Mouse (Mus musculus): ENCODE measurements around the gene Slc35e3.
"Not testable (repeated sequence)": the region's sequence is repeated elsewhere in the genome, so short reads cannot be mapped to it uniquely, and the experiment has no call there.

Gene Slc35e3

DNA sequence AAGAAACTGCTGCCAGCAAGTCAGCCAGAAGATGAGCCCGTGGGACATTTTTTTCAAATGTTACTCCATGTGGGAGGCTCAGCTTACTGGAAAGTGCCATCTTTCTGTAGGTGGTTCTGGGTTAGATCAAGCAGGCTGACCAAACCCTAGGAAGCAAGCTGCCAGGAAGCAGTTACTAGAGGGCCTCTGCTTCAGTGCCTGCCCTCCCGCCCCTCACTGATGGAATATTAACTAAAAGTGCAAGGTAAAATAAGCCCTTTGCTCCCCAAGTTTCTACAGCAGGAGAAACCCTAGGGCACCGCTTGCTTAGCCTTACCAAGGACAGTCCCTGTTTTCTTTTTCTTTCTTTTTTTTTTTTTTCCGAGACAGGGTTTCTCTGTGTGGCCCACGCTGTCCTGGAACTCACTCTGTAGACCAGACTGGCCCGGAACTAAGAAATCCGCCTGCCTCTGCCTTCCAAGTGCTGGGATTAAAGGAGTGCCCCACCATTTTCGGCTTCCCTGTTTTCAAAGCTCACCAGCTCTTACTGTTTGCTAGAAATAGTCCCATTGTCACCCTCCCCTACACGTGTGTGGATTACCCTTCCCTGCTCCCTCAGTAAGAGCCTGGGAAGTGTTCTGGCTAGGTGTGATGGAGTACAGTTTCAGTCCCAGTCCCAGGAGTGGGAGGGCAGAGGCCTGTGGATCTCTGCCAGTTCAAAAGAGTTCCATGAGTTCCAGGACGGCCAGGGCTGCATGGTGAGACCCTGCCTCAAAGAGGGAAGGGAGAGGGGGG, 2.3 kb upstream of the Slc35e3 start:
- DNase-seq, result peak; percentile 72 to 82

DNA sequence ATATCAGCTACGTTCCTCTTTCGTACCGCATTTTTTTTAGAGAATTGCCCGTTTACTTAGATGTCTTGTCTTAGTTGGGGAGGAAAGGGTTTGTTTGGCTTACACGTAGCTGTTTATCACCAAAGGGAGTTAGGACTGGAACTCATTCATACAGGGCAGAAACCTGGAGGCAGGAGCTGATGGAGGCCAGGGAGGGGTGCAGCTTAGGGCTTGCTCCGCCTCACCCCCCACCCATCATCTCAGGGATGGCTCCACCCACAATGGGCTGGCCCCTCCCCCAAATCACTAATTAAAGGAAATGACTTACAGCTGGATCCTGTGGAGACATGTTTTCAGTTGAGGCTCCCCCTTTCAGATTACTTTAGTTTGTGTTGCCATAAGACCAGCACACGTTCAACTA, 1.5 kb upstream of the Slc35e3 start:
- no peak for DNase-seq

DNA sequence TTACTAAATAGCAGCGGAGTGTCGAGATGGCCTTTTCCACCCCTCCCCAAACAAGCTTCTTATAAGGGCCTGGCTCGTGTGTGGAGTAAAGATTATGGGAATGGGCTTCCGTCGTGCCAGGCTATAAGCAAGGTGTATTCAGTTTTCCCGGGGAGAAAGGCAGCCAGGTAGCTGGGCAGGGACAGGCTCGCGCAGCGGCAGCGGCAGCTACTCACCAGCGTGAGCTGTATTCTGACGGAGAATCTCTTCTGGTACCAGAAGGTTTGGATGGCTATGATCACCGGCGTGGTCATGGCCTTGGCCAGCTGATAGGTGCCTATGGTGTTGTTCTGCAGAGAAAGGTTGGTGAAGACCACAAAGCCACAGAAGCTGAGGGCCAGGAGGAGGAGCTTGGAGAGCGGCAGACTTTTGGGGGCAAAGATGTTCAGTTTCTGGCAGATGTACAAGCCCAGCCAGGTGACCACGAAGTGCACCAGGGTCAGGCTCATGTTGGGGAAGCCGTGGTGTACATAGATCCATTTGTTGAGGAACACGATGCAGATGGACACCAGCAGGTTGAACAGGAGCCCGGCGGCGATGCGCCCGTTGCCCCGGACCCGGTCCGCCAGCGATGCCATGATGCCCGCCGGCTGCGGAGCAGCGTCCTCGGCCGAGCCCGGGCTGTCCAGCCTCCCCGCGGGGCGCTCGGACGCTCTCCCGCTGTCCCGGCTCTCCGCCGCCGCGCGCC, 432 bp downstream of the Slc35e3 start:
- not testable (repeated sequence) for DNase-seq

DNA sequence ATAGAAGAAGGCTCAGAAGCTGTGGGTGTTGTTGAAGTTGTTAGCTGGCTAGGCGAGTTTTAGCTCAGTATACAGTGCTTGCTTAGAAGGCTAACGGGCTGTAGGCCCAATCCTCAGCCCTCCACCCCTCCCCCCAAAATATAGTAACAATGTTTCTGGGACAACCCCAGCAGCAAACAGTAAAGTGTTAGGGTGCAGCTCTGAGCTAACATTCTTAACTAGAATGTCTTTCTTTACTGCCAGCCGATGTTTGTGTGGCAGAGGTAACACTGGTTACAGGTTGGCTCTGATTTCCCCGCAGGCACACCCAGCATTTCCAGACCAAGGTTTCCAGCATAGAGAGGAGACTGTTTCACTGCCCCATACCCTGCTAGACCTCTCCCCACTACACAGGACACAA, 2.2 kb downstream of the Slc35e3 start:
- no peak for DNase-seq

DNA sequence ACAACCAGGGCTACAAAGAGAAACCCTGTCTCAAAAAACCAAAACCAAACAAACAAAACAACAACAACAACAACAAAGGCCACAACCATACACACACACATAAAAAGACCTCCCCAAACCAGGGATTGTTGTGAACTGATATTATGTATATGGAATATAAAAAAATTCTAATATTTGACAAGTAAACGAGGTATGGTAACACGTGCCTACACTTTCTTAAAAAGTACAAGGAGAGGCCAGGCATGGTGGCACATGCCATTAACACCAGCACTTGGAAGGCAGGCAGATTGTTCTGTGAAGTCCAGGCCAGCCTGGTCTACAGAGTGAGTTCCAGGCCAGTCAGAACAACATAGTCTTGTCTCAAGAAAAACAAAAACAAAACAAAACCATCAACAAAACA, 3.0 kb downstream of the Slc35e3 start:
- no peak for DNase-seq

DNA sequence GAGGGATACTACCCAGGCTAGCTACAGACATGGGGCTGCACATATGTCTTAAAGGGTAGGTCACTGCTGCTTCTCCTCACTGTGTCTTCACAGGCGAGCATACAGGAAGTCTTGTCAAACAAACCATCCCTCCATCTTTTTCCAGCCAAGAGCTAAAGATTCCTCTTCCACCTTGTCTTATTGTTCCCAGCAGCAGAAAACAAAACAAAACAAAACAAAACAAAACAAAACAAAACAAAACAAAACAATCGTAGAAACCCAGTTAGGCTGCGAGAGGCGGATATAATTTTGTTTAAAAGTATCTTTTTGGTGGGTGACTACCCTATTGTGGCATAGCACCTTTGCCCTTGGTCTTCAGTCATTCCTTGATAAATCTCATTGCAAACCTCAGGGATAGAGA, 3.5 kb downstream of the Slc35e3 start:
- DNase-seq, result no peak

DNA sequence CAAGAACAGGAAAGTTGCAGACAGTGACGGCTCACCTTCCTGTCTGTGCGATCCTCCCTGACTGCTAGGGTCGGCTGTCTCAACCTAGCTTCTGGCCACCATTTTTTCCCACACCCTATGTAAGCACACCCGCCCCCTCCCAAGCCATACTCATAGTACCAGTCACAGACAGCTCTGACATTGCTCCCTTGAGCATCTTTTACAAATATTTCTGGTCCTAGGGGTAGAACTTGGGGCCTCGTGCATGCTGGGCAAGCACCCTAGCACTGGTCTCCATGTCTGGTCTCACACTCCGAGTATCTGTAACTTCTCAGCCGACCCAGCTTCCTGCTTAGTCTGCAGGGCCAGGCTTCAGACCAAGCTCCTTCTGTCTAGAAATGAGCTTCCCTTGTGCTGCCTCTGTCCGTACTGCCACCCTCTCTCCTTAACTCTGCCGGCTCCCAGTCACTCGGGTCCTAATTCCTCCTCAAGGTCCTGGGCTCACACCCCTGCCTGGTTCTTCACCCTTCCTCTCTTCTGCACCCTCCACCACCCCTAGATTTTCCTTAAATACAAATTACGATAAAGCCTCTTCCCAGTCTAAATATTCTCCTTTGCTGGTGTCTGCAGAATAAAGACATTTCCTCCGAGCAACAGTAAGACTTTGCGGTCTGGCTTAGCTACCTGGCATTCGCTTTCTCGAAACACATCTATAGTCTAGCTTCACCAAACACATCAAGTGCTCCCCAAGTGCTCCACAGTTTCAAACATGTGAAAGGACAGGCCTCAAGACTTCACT, 4.3 kb downstream of the Slc35e3 start:
- DNase-seq, result no peak

DNA sequence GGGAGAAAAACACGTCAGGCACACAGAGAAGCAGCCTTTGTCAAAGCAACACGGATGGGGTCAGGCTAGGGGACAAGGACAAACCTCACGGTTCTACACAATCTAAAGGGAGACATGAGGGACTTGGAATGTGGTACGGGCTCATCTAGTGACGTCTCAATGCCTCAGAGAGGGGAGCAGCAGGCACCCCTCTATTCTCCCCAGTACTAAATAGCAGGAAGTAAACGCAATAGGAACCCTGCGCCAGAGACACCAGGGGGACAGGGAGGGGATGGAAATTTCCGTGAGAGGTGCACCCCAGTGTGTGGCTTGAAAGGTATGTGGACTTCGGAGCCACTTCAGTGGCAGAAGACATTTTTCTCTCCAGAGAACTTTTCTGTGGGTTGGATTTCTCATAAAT, 5.2 kb downstream of the Slc35e3 start:
- no peak for DNase-seq

DNA sequence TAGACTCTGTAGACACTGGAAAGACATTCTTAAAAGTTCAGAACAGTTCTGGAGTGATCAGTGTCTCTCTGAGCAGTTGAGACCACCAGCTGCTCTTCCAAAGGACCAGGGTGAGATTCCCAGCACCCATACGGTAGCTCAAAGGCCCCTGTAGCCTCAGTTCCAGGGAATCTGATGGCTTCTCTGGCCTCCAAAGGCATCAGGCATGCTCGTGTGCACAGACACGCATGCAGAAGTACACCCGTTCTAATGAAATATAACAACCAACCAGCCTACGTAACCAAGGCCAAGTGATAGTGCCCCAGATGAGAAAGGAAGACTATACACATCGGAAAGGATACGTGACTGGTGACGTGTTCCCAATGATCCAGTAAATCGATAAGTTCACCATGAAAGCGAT, 6.0 kb downstream of the Slc35e3 start:
- DNase-seq, result no peak

DNA sequence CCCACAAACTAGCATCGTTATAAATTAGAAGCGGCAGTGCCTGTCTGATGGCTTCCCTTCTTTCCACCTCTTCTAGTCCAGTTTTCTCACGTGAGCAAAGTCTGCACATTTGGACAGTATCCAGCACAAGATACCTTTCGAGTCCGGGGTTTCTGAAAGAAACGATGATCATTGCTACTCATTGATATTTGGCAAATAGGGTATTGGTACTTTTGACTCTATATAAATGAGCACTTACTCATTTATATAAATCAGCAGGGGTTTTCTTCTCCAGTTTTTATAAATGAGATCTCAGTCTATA, 6.6 kb downstream of the Slc35e3 start:
- no peak for DNase-seq

DNA sequence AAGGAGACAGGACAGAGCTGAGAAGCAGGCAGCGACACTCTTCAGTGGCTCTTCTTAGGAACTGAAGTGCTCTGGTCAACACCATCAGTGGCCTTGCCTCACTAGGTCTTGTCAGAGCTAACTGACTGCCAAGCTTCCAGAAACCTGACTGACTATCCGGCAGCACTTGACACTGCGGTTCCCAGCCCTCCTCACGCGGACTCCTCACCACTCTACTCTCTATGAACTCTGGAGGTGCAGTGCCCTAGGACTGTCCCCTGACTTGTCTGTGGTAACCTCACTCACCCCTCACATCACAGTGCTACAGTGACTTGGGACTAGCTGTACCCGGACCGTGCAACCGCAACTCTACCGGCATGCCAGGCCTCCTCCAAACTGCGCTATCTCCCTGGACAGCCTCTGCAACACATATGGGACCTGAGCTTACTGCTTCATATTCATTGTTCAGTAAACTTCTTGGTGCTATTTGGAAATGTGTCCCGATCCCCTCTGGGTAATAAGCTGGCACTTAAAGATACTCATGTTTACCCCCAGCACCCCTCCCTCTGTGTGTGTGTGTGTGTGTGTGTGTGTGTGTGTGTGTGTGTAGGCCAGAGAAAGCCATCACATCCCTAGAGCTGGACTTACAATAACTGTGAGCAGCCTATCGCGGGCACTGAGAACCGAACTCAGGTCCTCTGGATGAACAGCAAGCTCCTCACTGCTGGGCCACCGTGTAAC, 7.1 kb downstream of the Slc35e3 start:
- DNase-seq, result no peak

DNA sequence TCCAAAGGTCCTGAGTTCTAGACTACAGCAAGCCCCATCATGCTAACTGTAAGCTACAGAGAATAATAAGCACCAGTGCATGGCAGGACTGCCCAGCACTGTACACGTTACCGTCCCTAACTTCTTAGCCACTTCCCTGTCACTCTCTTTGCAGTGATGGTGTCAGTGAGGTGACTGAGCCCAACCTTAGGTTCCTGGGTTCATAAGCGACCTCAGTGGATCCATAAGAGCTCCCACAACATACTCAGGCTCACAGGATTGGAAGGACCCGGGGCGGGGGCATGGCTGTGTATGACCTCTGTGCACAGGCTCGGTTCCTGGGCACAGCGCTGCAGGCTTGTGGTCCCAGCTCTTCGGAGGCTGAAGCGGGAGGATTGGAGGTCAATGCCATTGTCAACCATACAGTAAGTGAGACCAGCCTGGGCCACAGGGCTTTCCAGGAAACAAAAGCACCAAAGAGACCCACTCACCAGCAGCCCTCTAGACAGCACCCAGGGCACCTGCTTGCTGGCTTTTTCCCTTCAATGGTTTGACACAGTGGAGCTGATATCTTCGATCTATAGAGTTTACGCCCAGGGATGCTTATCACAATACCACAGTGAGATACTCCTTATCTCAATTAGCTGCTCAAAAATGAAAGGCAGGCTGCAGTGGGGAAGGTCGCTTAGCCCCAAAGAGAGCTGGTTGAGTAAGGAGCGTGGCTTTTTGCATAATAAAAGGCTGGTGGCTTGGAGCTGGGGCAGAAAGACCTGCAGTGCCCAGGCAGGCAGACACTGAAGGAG, 7.8 kb downstream of the Slc35e3 start:
- DNase-seq, result no peak

DNA sequence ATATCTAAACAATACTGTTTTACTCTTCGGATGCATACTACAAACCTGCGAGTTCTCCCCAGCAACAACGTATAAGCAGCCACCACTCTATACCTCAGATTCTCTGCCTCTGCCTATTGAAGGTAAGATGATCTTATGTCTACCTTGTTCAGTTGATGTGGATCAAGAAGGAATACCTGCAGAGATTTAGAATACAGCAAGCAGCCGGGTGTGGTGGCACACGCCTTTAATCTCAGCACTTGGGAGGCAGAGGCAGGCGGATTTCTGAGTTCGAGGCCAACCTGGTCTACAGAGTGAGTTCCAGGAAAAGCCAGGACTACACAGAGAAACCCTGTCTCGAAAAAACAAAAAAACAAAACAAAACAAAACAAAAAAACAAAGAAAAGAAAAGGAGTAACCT, 8.7 kb downstream of the Slc35e3 start:
- not testable (repeated sequence) for DNase-seq

DNA sequence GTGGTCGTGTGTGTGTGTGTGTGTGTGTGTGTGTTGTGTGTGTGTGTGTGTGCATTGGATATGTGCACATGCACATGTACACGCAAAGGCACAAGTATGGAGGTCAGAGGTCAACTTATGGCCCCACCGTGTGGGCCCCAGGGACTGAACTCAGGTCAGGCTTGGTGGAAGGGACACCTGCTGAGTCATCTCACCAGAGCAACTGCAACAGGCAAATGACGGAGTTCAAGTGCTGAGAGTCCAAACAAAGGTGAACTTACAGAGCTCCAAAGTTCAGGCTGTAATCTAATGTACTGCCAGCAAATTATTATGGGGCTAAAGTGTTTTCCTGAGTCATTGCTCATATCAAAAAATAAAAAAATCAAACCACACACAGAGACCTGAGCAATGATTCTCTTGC, 9.1 kb downstream of the Slc35e3 start:
- peak; percentile 56 to 58 for DNase-seq

DNA sequence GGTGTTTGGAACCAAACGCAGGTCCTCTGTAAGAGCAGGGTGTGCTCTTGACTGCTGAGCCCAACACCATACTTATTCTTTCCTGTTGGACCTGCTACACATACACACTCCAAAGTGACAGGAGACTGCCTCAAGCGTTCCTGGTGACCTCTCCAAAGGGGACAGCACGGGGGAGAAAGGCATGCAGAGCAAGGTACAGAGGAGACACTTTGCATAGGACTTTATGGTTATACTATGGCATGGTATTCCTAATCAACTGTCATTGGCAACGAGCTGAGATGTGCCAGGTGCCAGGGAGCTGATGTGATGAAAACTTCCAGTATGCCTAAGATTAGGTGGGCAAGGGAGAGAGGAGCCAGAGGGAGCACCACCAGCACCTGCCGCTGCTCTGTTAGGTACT, 9.6 kb downstream of the Slc35e3 start:
- DNase-seq, result no peak

DNA sequence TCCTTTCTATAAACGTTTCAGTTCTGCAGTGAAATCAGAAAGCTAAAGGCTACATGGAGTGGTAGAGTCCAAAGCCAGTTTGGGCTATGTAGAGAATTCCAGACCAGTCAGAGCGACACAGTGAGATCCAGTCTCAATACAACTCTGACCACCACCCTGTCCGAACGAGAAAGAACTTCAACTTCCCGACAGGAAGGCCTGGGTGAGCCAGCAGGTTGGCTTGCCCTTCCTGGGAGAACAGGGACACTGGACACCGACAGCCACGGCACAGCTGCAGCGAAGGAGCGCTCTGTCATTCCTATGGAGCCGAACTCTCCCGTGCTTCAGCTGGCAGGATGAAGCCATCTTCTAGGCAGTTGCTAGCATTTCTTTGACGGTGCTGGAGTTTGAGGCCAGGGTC, 10.8 kb downstream of the Slc35e3 start:
- not testable (repeated sequence) for DNase-seq

DNA sequence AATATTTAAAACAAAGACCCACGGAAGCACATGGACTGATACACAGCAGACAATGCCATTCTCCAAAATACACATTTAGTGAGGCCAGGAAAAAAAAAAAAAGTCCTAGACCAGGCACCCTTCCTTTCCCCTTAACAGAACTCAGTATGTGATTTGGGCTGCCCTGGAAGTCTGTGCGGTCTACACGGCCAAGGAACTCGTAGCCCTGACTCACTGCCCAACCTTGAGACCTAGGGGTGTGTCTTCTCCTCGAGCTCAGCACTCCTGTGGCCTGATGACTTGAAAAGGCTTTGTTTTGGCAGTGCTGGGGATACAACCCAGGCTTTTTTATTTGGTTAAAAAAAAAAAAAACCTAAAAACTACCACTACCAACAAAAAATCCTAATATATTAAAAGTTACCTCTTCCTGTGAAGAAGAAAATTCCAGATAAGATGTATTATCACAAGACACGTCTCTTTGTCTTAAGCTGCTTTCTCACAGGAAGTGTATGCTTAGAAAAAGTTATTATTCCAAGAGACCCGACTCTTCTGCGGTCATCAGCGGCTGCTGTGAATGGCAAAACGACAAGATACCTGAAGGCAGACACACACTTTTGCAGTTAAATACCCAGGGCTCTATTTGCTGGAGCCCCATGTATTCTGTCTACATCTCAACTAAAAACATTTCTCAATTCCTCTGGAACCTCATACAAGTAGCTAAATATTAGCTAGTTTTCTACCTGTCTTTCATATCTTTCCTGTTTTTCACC, 11.9 kb downstream of the Slc35e3 start:
- DNase-seq, result peak in 1 of 2 experiments; percentile 54

DNA sequence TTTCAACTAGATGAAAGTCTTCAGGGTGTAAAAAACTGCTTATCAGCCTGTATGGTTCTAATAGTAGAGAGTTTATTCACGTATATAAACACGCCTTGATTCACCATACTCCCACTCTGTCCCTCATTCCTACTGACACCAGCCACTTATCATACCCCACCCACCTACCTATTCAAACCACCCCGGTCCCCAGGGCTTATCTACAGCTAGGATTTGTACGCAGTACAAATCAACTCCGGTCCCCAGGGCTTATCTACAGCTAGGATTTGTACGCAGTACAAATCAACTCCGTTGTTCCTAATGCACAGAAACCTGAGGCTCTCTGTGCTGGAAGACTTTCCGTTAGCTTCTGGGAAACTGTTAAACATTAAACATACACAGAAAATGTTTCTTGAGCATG, 12.5 kb downstream of the Slc35e3 start:
- DNase-seq, result not testable (repeated sequence)

DNA sequence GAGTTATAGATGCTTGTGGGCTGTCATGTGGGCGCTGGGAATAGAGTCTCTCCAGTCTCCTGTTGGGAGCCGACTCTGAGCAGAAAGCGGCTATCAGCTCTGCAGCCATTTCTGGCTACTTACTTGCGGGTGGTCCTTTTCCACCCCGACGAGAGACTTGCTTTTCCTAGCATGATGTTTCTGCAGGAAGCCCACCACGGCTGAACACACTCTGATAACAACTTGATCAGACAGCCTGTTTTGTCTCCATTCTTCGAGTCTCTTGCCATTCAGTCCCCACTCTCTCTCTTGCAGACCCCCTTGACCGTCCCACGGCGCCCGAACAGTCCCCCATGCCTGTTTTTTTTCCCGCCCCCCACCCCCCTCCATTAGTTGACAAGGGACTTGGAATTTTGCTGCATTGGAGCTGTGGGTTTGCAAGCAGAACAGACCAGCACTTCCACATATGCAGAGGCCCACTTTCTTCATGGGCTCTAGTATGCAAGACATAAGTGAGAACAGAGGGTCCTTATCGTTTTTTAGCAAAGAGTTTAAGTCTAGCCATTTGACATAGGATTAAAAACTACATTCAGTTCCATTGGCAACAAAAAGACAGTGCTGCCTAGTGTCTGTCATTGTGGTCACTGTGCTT, 13.1 kb downstream of the Slc35e3 start:
- no peak for DNase-seq

DNA sequence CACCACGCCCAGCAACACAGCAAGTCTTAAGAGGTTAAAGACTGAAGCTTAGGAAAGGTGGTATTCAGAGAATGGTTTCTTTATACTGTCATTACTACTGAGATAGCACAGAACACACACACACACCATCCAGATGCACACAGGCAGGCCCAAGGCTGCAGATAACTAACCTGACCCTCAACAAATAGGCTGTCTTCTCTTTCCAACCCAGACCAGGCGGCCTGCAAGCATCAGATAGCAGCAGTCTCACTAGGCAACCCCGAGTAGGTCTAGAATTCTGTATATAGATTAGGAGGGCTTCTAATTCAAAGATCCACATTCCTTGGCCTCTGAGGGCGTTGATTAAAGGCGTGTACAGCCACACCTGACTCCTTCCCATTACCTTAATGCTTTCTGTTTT, 14.0 kb downstream of the Slc35e3 start:
- no peak for DNase-seq

Measured in kidney, adult 8-10 months (tissue).